Mouse (Mus musculus) brain, embryonic 14.5 days (tissue): Measurements from ENCODE around the gene Slc22a23.

ENCODE experiments used
- CTCF ChIP-seq: fragments of 200-500 bp; IDR thresholded peaks from 2 replicates; pipeline ENCODE4 v1.5.1; 2012; ENCODE audit warnings: inconsistent platforms, mild to moderate bottlenecking, moderate library complexity, borderline replicate concordance; ENCODE audit not compliant: insufficient read depth, insufficient read length; ENCODE audit errors: extremely low read depth
- POLR2A ChIP-seq: fragments of 200-500 bp; IDR thresholded peaks from 2 replicates; pipeline ENCODE4 v1.6.1; 2012; ENCODE audit warnings: mild to moderate bottlenecking, inconsistent platforms, borderline replicate concordance; ENCODE audit not compliant: poor library complexity, insufficient read depth, insufficient read length, severe bottlenecking; ENCODE audit errors: extremely low read depth

DNA sequence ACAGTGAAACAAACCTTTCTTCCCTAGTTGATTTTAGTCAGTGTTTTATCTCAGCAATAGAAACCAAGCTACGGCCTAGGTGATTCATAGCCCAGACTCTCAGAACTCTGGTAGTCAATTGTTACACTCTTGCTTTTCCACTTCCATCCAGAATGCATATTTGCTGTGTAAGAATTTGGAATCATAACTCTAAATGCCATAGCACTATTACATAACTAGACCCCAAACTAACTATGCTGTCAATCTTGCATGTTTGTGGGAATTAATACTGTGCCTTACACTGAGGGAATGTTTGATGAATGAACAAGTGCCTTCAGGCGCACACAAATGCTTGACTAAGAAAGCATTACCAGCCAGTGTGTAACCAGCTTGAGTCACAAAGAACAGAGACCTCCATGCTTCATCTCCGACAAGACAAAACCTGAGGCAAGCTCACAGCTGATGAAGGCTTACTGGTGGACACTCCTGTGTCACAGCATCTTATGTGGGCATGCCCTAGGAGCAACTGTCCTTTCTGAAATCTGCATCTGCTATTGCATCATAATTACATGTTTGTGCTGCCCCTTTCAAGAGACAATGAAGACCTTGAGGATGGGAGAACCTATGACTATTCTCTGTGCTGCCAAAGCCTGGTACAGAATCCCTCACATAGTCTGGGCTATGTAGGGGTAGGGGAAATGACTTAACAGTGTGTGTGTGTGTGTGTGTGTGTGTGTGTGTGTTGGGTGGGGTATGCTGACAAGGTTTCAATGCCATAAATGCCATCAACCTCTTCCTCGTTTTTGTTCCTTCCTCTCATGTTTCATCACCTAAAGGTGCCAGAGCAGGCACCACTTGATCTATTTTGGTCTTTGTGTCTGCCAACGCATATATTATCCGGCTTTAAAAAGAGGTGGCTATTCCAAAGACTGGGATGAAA, 27.2 kb upstream of the Slc22a23 start:
- TF ChIP-seq POLR2A = no peak
- TF ChIP-seq CTCF = no peak
